Mouse (Mus musculus) adrenal gland, postnatal 4 days (tissue): ENCODE results near the gene Ewsr1. TPM values are rescaled to one million over a fixed set of nuclear protein-coding genes. Genes with fewer than 3 reads are reported as not detected.
A peak's percentile ranks its signal among the peaks of the same experiment; 100 is the strongest.

Experiments used
- DNase-seq, 2 experiments: peaks; one replicate each; pipeline ENCODE4 v3.0.0; 2021 to 2022; ENCODE audit warnings: low spot score in 2 of 2, mixed read lengths in 2 of 2
- total RNA-seq, 2 experiments: library from RNA; stranded (reverse); gene quantifications; 2 replicates each; pipeline ENCODE4 v1.2.3; 2021

Gene Ewsr1
- total RNA-seq, 2 experiments from 2014 or later = 523 to 585 TPM

DNA sequence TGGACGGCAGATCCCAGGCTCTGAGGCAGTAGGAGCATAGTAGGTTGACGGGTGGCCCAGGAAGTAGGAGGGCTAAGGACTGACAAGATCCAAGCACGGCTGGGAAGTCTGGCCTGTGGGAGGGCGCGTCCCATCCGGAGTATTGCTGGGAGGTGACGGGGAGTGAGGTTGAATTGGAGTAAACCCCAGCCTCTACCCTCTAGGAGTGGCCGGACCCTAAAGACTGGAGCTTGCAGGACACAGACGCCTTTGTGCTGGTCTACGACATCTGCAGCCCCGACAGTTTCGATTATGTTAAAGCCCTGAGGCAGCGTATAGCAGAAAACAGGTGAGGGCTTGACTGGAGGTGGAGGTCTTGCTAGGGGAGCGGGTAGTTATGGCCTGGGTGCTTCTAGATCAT, 39.8 kb downstream of the Ewsr1 start:
- DNase-seq = no peak

DNA sequence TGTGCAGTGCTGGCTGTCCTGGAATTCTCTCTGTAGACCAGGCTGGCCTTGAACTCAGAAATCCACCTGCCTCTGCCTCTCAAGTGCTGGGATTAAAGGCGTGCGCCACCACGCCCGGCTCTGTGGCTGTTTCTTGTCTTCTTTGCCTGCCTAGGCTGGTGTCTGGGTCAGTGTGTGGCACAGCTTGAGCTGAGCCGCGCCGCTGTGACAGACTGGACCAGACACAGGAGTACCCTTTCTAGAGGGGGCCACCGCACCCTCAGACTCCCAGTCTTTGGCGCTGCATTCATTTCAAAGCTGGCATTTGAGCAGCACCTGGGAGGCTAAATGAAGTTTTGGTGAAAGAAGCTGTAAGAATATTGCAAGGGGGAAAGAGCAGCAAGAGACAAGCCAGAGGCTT, 40.3 kb downstream of the Ewsr1 start:
- DNase-seq = no peak

DNA sequence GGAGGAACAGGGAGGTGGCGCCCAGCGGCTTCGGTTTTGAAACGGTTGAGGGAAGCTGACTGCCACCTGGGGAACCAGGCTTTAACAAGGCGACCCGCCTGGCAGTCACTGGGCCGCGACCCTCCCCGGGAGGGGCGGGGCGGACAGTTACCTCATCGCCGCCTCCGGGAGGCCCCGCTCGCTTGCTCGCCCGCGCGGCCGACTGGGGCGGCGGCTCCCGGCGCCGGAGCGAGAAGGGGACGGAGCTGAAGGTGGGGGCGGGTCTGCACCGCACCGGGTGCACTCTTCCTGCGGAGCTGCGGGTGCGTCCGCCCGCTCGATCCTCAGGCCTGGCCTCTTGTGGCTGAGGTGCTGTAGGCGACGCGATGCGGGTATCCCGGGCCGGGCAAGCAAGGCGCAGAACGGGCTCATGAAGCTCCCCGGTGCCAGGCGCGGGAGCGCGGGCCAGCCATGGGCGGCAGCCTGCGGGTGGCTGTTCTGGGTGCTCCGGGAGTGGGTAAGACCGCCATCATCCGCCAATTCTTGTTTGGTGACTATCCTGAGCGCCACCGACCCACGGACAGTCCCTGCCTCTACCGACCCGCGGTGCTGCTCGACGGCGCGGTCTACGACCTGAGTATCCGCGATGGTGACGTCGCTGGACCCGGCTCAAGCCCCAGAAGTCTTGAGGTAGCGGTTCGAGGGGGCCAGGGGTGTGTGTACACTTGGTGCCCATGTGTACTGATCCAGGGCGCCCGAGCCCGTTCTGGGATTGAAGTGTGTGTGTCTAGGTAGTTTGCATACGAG, 41.0 kb downstream of the Ewsr1 start, which contains the start of gene Rasl10a:
Gene Rasl10a, plus strand, starts transcription at position 273 of the 786 bp plus-strand sequence.
- no peak for DNase-seq

DNA sequence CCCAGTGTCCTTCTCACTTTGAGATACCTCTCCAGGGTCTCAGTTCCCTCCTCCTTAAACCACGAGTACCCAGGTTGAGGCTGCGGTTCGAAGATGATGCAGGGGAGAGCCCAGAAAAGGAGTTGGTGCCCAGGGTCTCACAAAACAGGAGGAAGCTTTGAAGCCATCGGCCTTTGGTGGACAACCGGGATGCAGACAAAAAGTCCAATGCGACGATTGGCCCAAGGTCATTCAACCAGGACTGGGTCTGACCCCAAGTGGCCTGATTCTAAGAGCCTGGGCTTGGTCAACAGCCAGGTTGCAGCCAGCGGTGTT, 41.6 kb downstream of the Ewsr1 start:
- no peak for DNase-seq

DNA sequence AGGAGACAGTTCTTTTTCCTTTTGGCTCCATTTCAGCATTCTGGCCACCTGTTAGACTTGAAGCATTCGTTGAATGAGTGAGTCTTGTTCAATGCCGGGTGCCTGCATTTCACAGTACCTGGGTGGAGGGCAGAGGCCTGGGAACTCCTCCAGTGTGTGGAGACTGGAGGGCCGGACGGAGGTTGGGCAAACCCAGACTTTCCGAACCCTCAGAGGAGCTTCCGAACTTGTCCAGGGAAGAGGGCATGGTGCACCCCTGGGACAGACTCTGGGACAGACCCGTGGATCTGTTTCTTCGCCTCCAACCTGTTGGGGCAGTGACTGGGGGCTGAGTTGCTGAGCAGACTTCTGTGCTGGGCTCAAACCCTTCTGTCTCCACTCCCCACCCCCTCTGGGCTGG, 42.0 kb downstream of the Ewsr1 start:
- DNase-seq = no peak

DNA sequence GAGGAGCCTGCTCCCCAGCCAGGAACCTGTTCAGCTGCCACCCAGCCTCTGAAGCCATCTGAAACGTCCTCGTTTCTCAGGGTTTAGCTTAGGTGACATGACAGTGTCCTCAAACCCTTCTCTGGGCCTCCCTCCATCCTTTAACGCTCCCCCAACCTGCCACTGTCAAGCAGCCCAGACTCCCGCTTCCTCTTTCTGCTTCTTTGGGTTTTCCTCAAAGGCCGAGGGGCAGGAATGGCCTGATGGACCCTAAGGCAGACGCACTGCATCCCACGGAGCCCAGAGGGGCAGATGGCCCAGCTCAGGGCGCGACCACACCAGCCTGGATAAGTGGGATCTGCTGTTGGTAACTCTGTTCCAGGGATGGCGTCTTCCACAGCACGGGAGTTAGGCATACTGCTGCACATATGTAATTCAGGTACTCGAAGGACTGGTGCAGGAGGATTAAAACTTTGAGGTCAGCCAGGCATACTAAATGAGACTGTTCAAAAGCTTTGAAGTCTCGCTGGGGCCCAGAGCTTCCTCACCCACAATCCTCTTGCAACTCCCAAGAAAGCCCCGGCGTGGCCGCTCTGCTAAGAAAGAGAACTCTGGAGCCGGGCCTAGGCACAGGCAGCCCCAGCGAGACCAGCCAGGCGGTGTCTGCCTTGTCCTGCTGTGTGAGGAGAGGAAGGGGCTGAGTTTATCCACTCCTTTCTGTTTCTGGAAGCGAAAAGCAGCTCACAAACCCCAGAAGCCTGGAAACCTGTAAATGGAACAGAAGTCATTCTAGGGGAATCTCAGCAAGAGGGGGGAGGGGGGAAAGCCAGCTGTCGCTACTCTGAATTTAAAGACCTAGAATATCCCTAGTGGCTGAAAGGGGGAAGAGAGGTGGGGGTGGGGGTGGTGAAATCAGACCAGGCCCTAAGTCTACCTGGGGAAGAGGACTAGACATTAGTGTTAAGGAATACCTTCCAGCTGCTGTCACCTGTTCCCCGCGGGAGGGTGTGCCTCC, 42.8 kb downstream of the Ewsr1 start:
- DNase-seq = no peak

DNA sequence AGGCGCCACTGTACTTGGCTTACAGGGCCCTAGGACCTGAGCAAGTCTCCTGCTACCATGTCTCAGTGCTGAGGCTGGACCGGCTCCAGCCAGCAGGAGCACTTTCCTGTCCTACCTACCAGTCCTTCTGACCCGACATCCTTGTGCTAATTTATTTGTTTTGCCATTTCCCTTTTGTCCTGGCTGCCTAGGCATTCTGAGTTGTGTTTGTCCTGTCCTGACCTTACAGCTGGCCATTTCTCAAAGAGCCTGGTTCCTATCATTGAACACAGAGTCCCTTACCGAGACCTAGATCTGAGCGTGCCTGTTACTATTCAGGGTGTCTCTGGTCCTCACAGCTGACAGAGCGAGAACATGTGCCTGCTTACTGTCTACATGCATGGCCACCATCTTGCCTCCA, 44.2 kb downstream of the Ewsr1 start:
- DNase-seq = no peak

DNA sequence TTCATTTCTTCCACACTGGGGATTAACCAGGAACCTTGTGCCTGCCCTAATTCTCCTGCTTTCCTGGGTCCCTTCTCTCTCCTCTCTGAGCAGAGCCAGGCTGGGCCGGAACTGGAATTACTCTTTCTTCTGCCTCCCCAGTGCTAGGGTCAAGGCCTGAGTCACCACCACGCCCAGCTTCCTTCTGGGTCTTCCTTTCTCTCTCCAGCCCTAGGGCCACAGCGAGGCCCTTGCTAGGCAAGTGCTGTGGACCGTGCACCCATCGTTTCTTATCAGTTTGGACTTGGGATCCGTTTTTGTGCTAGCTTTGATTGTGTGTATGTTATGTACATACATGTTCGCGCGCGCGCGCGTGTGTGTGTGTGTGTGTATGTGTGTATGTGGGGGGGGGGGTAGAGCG, 44.9 kb downstream of the Ewsr1 start:
- DNase-seq = no peak

DNA sequence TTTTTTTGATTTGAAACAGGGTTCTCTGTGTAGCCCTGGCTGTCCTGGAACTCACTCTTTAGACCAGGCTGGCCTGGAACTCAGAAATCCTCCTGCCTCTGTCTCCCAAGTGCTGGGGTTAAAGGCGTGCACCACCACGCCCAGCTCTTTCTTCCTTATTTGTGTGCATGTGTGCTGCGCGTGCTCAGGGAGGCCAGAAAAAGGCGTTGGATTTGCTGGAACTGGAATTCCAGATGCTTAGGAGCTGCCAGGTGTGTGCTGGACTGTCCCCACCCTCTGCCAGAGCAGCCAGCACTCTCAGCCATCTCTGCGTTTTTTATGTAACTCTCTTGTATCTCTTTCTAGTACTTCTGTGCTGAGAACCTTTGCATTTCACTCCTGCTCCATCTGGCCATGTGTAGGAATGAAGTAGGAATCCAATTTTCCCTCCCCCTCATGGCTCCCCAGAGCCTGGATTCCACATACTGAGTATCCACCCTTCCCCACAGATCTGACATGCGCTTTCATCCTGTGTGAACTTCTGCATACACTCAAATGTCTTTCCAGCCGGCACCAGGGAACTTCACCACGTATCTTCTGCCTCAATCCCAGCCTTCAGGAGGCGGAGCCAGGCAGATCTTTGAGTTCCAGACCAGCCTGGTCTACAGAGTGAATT, 46.7 kb downstream of the Ewsr1 start:
- DNase-seq = no peak

DNA sequence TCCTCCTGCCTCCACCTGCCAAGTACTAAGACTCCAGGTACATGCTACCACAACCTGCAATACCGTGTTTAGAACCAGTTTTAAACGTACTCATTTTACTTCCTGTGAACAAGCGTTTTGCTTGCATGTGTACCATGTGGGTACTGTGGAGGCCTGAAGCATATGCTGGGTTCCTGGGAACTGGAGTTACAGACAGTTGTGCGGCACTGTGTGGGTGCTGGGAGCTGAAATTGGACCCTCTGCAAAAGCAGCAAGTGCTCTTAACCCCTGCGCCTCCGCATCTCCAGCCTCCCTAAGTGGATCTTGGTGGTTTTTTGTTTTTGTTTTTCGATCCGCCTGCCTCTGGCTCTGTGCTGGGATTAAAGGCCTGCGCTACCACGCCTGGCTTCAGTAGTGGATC, 47.4 kb downstream of the Ewsr1 start:
- DNase-seq = no peak

DNA sequence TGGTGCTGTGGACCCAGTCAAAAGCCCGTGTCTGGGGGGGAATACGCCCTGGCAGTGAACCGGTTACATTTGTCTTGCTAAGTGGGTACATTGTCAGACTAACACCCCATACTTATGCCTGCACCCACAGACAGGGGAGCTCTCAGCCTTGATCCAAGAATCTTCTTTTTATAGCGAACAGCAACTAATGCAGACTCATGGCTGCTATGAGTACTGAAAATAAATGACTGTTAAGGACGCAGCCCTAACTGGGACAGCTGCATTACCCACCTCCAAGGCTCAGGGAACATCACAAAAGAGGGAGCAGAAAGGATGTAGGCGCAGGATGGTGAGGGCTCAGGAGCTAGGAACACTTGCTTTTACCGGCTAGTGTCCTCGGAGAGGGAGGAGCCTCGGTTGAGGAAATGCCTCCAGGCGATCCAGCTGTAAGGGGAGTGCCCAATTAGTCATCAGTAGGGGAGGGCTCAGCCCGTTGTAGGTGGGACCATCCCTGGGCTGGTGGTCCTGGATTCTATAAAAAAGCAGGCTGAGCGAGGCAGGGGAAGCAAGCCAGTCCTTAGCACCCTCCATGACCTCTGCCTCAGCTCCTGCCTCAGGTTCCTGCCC, 52.6 kb downstream of the Ewsr1 start:
- DNase-seq = no peak

DNA sequence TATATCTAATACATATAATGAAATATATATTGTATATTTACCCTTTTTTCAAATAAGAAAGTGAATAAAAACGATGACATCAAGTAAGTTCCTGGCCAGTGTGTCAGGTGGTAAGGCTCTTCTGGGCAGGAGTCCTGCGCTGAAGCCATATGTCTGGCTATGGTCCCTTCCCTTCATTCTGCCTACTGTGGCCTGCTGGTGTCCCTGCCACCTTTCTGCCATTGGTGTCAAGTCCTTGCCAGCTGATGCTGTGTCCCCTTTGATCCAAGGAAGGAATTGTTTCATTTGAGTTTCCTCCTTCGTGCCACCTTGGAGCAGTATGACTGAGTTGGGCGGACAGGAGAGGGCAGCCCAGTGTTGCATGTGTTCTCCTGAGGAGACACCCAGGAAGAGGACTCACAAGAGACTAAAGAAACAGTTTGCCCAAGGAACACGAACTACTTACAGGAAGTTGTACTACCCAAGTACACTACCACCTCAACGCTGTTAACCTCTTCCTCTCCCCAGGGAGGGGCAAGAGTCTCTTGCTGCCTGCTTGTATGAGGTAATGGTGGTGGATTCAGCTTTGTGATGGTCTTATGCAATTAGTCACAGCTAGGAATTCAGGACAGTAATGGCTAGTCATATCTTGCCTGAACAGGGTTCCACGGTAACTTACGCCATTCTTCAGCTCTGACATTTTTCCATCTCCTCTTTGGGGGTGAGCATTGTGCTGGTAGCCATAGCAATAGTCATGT, 56.3 kb downstream of the Ewsr1 start:
- no peak for DNase-seq

DNA sequence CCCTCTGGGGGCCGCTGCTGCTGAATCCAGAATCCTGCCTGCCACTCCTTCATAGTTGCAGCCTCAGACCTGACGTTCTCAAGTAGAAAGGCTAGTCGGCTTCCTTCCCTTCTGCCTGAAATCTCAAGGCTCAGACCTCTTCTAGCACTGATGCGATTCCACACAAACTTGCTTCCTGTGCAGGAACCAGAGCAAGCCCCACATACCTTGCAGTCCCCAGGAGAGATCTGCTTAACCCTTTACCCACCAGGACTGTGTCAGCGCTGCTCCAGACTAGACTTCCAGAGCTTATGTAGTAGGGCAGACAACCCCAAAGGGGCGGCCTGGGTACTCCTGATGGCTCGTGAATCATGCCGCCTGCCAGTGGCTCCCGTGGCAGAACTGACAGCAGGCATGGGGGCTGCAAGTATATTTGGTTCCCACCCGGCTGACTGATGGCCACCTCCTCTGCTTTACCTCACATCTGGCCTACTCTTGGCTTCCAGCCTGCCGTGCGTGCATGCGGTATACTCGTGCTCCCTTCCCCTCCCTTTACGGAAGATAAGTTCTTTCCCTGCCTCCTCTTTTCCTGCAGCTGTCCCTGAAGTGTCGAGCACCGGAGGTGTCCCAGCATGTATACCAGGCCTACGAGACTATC, 57.8 kb downstream of the Ewsr1 start:
- DNase-seq = no peak

DNA sequence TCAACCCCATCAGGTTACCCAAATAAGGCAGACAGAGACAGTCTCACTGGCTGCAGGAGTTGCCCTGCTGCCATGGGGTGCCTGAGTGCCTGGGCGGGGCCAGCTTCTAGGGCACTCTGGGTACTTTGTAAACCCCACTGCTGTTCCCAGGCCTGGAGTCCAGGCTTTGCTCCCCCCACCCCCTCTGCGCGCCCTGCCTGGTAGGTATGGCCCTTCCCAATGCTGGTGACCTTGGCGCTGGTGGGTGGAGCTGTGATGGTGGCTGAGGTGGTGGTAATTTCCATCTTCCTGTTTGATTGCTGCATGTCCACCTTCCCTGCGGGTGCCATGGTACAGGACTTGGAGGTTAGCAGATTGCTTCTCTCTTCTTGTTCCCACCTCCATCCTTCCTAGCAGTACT, 58.5 kb downstream of the Ewsr1 start:
- DNase-seq = no peak

DNA sequence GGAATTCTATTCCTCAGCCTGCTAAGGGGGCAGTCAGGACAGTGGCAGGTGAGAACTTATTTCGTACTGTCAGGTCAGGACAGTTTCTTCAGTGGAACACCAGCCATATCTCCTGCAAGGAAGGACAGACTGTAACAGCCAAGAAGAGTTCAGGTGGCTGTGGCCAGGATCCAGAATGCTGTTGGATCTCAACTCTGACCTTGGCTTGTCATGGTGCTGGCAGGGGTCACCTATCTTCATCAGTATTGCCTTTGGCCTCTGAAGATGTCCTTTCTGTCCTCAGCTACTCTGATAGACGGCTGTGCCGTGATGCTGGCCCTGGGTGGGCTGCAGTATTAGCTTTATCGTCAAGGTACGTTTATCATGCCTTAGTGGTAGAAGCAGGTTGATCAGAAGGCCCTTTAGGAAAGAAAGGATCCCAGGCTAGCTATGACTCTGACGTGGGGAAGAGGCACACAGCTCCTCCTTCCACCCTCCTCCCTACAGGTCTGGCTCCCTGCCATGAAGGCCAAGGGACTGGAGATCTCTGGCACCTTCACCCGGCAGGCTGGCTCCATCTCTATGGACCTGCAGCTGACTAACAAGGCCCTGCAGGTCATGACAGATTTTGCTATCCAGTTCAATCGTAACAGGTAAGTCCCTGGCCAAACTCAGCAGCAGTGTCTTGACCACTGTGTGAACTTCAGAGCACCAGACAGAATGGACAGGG, 61.8 kb downstream of the Ewsr1 start:
- no peak for DNase-seq

DNA sequence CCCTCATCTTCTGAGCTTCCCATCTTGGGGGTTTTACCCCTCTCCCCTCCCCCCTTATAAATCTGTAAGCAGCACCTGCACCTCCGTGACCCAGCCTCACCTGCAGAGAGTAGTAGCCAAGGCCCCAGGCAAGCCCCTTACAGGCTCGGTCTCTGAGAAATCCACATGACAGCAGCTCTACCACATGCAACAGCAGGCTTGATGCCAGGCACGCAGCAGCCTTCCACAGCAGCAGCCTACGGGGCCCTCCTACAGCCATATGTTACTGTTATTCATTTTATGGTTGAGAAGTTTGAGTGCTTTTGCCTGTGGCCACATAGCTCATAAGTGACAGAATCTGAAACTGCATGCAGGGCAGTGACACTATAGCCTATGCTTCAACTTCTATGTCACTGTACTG, 63.6 kb downstream of the Ewsr1 start:
- no peak for DNase-seq

DNA sequence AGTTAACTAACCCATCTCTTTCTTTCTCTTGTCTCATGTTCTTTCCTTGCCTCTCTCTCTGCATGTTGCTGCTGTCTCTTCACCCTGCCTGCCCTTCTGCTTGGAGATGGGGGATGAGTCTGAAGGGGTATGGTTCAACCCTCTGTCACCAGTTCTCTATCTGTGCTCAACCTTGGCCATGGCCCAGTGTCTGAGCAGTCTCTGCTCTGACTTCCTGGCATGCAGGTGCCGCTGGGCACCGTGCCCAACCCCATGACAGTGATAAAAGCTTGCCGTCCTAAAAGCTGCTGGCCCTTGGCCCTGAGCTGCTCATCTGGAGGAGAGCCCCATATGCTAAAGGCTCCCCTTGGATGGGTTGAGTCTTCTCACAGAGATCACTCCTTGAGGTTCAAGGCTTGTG, 65.9 kb downstream of the Ewsr1 start:
- peak in 1 of 2 experiments; percentile 40 for DNase-seq

DNA sequence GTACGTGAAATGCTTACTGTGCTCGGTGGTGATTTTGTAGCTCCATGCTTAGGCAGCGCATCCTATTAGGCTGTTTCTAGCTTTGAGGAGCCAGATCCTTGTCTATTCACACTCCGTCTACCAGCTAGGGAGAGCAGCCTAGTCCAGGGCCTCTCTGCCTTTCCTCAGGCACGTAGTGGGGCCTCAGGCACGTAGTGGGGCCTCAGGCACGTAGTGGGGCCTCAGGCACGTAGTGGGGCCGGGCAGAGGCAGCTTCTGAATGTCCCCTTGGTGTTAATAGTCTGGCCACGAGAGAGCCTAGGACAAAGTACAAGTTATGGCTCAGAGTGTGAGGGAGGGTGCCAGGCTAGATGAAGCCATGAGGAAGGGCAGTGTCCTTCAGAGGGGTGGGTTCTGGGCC, 66.4 kb downstream of the Ewsr1 start:
- DNase-seq = no peak

DNA sequence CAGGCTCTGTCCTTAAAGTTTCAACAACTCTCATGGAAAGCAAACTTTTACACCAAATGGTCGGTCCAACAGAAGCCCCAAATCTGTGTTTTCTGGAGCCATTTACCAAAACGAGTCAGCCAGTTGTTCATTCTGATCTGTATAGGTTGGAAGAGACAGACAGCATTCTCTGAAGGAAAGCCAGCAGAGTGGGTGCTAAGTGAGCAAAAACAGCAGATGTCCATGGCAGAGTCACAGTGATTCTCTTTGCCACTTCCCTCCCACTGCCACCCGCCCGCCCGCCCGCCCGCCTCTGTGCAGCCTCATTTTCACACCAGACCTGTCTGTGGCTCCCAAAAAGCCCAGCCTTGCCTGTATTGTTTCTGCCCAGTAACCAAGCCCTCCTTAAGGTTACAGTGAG, 70.8 kb downstream of the Ewsr1 start:
- DNase-seq = no peak

DNA sequence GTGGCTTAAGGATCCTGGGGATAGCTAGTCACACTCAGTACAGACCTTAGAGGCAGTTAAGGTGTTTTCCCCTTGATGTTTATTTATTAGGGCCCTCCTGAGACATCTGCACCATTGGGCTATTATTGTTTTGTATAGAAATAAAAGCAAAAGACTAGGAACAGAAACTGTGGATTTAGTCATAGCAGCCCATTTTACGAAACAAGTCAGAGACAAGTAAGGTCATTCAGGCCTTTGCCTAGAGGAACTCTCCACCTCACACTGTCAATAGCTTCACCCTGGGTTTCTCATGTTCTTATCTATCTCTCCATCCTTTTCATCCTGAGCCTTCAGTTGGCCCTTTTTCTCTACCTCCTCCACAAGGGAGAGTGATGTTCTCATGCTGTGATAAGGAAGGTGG, 74.0 kb downstream of the Ewsr1 start:
- no peak for DNase-seq
